Mouse (Mus musculus) erythroblast, embryonic 14.5 days (primary cell): ENCODE results near the gene St8sia2. TPM values are rescaled to one million over a fixed set of nuclear protein-coding genes. Genes with fewer than 3 reads are reported as not detected.

Source experiments
- H3K27me3 ChIP-seq: 2 replicates; pipeline ENCODE4 v1.6.1; 2012; ENCODE audit warnings: inconsistent platforms; ENCODE audit not compliant: control insufficient read depth
- H3K36me3 ChIP-seq: 2 replicates; pipeline ENCODE4 v1.6.1; 2012; ENCODE audit warnings: mild to moderate bottlenecking, inconsistent platforms; ENCODE audit not compliant: control insufficient read depth
- H3K4me1 ChIP-seq: 2 replicates; pipeline ENCODE4 v1.6.1; 2012; ENCODE audit warnings: inconsistent platforms; ENCODE audit not compliant: control insufficient read depth
- H3K4me3 ChIP-seq: replicated peaks from 2 replicates; pipeline ENCODE3; 2012; ENCODE audit warnings: moderate library complexity, mild to moderate bottlenecking, inconsistent platforms
- H3K9me3 ChIP-seq: 2 replicates; pipeline ENCODE4 v1.6.1; 2012; ENCODE audit warnings: low read length, inconsistent platforms, mixed read lengths; ENCODE audit not compliant: control insufficient read depth
- GATA1 ChIP-seq: IDR thresholded peaks from 2 replicates; pipeline ENCODE4 v1.6.1; 2012; ENCODE audit warnings: low read length, inconsistent platforms, mixed read lengths
- TAL1 ChIP-seq: IDR thresholded peaks from 3 replicates; pipeline ENCODE4 v1.6.1; 2012; ENCODE audit warnings: low read length, inconsistent platforms, mixed read lengths
- polyA plus RNA-seq: library from polyadenylated mRNA; stranded (reverse); fragments of >175 nt; gene quantifications from 2 replicates; pipeline ENCODE4 v1.2.3, GENCODE M21; 2012

Gene St8sia2
- polyA plus RNA-seq = 0.05 TPM in 1 of 2 replicates, not detected in the other

GRCm38 (mm10) chr7:74013601-74014175 is at the start of gene St8sia2:
Gene St8sia2 (minus strand): TSS chr7:74013690.
- no peaks in the 10 kb centered on the region for H3K36me3 ChIP-seq
- no peaks in the 10 kb centered on the region for H3K4me1 ChIP-seq
- no peak within 1 kb of the TSS for H3K4me3 ChIP-seq
- TF ChIP-seq TAL1 = no peak
- no peak for TF ChIP-seq GATA1
- peaks cover 46% of the 10 kb centered on the region for H3K27me3 ChIP-seq
- no peaks in the 10 kb centered on the region for H3K9me3 ChIP-seq

DNA sequence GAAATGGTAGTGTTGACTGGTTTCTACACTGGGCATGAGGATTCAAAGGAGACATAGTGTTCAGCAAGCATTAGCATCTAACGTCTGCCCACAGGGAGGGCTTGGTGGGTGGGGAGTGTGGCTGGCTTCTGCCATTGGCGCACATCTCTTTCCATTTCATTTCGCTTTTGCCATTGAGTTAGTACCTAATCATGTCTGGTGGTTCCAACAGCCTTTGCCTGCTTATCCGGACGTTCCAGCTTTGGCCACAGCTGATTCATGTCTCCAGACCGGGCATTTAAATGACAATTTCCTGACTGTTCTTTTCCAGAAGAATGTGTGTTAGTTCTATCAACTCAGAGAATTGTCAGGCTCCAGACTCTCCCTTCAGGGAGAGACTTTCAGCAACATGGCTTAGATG is 47.6 kb upstream of the St8sia2 start:
- TF ChIP-seq TAL1 (no peak), GATA1 (no peak)
- H3K36me3 ChIP-seq = no peaks in the 10 kb centered on the region
- H3K9me3 ChIP-seq = no peaks in the 10 kb centered on the region; the same call in 1 of the 2 replicates
- no peaks in the 10 kb centered on the region for H3K27me3 ChIP-seq
- H3K4me1 ChIP-seq = no peaks in the 10 kb centered on the region
- H3K4me3 ChIP-seq = no peak overlapping the region

DNA sequence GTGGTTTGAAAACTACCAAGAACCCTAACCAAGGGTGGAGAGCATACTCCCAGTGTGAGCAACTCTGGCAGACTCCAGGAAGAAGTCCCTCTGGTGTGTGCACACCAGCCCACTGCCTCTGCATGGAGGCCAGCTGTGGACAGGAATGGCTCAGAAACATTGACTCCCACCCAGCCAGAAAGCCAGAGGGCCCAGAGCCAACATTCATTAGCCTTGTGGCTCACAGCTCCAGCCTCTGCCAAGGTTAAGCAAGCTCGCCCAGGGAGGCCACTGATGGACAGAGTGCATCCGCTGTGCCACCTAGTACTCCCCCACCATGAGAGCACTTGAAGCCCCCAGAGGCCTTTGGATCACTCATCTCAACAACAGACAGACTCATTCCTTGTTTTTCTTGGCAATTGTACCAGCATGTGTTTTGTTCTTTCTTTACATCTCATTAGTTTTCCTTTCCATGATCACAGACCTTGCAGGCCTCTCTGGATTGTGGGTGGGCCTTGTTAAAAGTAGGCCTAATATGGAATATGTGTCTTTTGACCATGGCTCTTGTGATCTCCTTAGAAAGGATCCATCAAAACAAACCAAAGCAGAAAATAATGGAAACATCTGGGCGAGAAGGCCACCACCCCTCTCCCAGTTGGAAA is 46.9 kb upstream of the St8sia2 start:
- H3K27me3 ChIP-seq = no peaks in the 10 kb centered on the region
- H3K4me3 ChIP-seq = no peak overlapping the region
- no peaks in the 10 kb centered on the region; the same call in 1 of the 2 replicates for H3K9me3 ChIP-seq
- TF ChIP-seq TAL1 = no peak
- TF ChIP-seq GATA1 = no peak
- H3K36me3 ChIP-seq = no peaks in the 10 kb centered on the region
- H3K4me1 ChIP-seq = no peaks in the 10 kb centered on the region

GRCm38 (mm10) chr7:74059684-74060083 is 46.2 kb upstream of the St8sia2 start:
- Histone ChIP-seq H3K36me3 (no peaks in the 10 kb centered on the region), H3K9me3 (no peaks in the 10 kb centered on the region; the same call in 1 of the 2 replicates), H3K27me3 (no peaks in the 10 kb centered on the region), H3K4me3 (no peak overlapping the region), H3K4me1 (no peaks in the 10 kb centered on the region)
- no peak for TF ChIP-seq GATA1
- TF ChIP-seq TAL1 = no peak

DNA sequence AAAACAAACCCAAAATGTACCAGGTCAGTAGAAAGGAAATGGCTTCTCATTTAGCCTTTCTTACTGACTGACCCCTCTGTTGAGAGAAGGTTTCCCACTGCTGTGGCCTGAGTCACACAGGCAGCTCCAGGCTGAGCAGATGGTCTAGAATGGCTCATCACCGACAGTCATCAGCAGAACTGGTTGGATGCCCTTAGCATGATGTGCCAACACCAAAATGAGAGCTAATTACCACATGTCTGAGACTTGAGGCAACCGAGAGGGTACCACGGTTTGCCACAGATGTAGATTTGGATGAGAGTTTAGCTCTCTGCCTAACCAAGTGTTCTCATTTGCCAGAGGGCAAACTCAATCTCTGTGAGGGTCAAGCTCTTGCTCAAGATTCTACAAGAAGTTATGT is 42.3 kb upstream of the St8sia2 start:
- H3K4me1 ChIP-seq = no peaks in the 10 kb centered on the region
- H3K9me3 ChIP-seq = no peaks in the 10 kb centered on the region; the same call in 1 of the 2 replicates
- no peak overlapping the region for H3K4me3 ChIP-seq
- TF ChIP-seq GATA1 (no peak), TAL1 (no peak)
- no peaks in the 10 kb centered on the region for H3K36me3 ChIP-seq
- no peaks in the 10 kb centered on the region for H3K27me3 ChIP-seq

- Histone ChIP-seq H3K4me3 (no peak overlapping the region), H3K9me3 (no peaks in the 10 kb centered on the region), H3K36me3 (no peaks in the 10 kb centered on the region), H3K4me1 (no peaks in the 10 kb centered on the region), H3K27me3 (no peaks in the 10 kb centered on the region)
- TF ChIP-seq GATA1 (no peak), TAL1 (no peak)
Measured at GRCm38 (mm10) chr7:74047591-74047990, 34.1 kb upstream of the St8sia2 start.

- Histone ChIP-seq H3K4me1 (no peaks in the 10 kb centered on the region), H3K4me3 (no peak overlapping the region), H3K27me3 (no peaks in the 10 kb centered on the region), H3K9me3 (no peaks in the 10 kb centered on the region), H3K36me3 (no peaks in the 10 kb centered on the region)
- TF ChIP-seq GATA1 (no peak), TAL1 (no peak)
Measured at GRCm38 (mm10) chr7:74045166-74045957, 31.9 kb upstream of the St8sia2 start.

DNA sequence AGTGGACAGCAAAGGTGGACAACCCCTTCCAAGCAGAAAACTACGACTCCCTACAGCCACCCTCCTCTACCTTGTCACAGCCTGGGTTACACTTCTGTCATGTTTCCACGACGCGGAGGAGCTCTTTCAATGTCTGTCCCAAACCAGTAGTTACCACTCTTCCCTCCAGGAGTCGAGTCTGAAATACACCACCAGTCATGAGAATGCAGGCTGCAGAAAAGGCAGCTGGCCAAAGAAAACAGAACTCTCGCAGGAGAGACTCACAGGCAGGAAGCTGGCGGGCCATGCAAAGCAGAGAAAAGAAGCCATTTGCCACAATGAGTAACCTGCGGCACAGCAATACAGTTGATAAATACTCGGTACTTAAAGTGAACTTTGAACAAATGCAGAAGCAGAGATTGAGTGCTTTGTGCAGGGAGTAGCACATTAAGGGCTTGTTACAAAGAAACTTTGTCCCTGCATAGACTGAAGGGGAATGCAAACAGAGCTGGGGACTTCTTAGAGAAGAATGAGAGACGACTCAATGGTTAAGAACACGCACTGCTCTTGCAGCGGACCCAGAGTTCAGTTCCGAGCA is 30.2 kb upstream of the St8sia2 start:
- Histone ChIP-seq H3K27me3 (no peaks in the 10 kb centered on the region), H3K4me1 (no peaks in the 10 kb centered on the region), H3K4me3 (no peak overlapping the region), H3K36me3 (no peaks in the 10 kb centered on the region), H3K9me3 (no peaks in the 10 kb centered on the region)
- TF ChIP-seq TAL1 (no peak), GATA1 (no peak)

DNA sequence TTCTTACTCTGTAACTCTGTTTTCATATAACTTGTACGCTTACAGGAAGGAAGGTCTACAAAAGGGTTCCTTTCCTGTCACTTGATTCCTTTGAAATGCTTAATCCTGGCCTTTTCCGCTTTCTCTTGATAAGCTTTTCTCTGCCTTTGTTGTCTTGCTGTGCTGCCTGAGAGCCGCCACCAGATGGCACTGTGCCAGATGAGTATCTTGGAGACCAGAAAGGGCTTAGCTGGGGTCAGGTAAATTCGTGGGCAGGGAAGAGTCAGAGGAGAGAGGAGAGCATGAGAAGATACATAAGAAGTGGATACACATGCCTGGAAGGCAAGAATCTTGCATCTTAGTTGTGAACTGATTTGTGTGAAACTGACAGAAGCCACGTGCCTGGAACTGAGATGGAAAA is 11.5 kb upstream of the St8sia2 start:
- TF ChIP-seq TAL1 (no peak), GATA1 (no peak)
- H3K27me3 ChIP-seq = no peaks in the 10 kb centered on the region
- no peak overlapping the region for H3K4me3 ChIP-seq
- no peaks in the 10 kb centered on the region for H3K4me1 ChIP-seq
- H3K9me3 ChIP-seq = no peaks in the 10 kb centered on the region
- H3K36me3 ChIP-seq = no peaks in the 10 kb centered on the region
